Mouse (Mus musculus) intestine, postnatal 0 days (tissue): Measurements from ENCODE around the gene Glis3. TPM values are rescaled to one million over a fixed set of nuclear protein-coding genes. Genes with fewer than 3 reads are reported as not detected.
A peak's percentile ranks its signal among the peaks of the same experiment; 100 is the strongest.

ENCODE experiments used
- ATAC-seq: fragments of 200-750 bp; cut with Nextera tagmentation; 2 replicates; pipeline ENCODE4 v1.8.0; 2017; ENCODE audit warnings: mild to moderate bottlenecking, moderate TSS enrichment, moderate library complexity
- H3K27ac ChIP-seq: fragments of 300-500 bp; sonication (generic); 2 replicates; pipeline ENCODE4 v1.5.1; 2014; ENCODE audit warnings: mild to moderate bottlenecking, low read depth, low read length, moderate library complexity
- H3K27me3 ChIP-seq: fragments of 300-500 bp; sonication (generic); replicated peaks from 2 replicates; pipeline ENCODE4 v1.6.1; 2014; ENCODE audit warnings: low read length, mixed read lengths; ENCODE audit not compliant: control insufficient read depth, insufficient read depth
- H3K36me3 ChIP-seq: fragments of 300-500 bp; sonication (generic); 2 replicates; pipeline ENCODE4 v1.6.1; 2014; ENCODE audit warnings: mild to moderate bottlenecking, moderate library complexity; ENCODE audit not compliant: control insufficient read depth, insufficient read depth
- H3K4me1 ChIP-seq: fragments of 300-500 bp; sonication (generic); replicated peaks from 2 replicates; pipeline ENCODE4 v1.6.1; 2014; ENCODE audit warnings: antibody characterized with exemption, low read length, mixed read lengths; ENCODE audit not compliant: control insufficient read depth, insufficient read depth
- H3K4me2 ChIP-seq: fragments of 300-500 bp; sonication (generic); replicated peaks from 2 replicates; pipeline ENCODE4 v1.6.1; 2014; ENCODE audit warnings: low read depth, mild to moderate bottlenecking, moderate library complexity
- H3K4me3 ChIP-seq: fragments of 300-500 bp; sonication (generic); 2 replicates; pipeline ENCODE4 v1.5.1; 2014; ENCODE audit warnings: low read depth, low read length
- H3K9ac ChIP-seq: fragments of 300-500 bp; sonication (generic); 2 replicates; pipeline ENCODE4 v1.6.1; 2014; ENCODE audit warnings: mild to moderate bottlenecking, low read depth, low read length
- H3K9me3 ChIP-seq: fragments of 300-500 bp; sonication (generic); 2 replicates; pipeline ENCODE4 v1.6.1; 2016; ENCODE audit warnings: mixed run types; ENCODE audit not compliant: control insufficient read depth
- CTCF ChIP-seq: sonication (generic); IDR thresholded peaks from 2 replicates; pipeline ENCODE4 v1.5.1; 2016; ENCODE audit warnings: low read depth, mild to moderate bottlenecking, control low read depth, antibody characterized with exemption, moderate library complexity
- WGBS: fragments of 180-500 bp; shearing (Covaris S2); extraction: QIAGEN DNeasy Blood & Tissue Kit; methylation state at CpG from one replicate; pipeline ENCODE4 v1.1.7; 2014; 5-methylcytosine and 5-hydroxymethylcytosine counted together
- polyA plus RNA-seq: library from polyadenylated mRNA; unstranded; fragments of >200 nt; fragmentation: Nextera tagmentation; extraction: Ambion mirVana; gene quantifications from 2 replicates; pipeline ENCODE4 v1.2.1, GENCODE M21; 2015

Gene Glis3
- polyA plus RNA-seq, 1 experiment from 2014 or later: 0.86 TPM

DNA sequence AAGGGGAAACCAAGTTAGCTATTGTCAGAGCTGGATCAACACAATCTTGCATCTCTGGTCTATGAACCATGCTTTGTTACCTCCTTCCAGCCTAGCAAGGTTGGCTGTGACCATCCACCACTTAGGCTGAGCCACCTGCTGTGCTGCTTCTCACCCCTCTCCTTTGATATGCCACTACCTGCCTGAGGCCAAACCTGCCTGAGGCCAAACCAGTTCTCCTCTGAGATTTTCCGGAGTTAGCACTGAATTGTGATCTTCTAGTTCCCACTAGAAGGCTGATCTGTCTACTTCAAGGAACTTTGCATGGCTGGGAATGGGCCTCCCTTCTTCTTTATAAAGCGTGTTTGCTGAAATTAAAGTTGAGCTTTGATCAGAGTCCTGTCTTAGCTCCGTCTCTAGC is 448.4 kb downstream of the Glis3 start:
- no peak for ATAC-seq
- Histone ChIP-seq H3K9ac (no peak overlapping the region), H3K4me3 (no peak overlapping the region), H3K4me2 (no peak overlapping the region), H3K9me3 (no peaks in the 10 kb centered on the region), H3K36me3 (no peaks in the 10 kb centered on the region), H3K4me1 (no peaks in the 10 kb centered on the region; the same call in 1 of the 2 replicates), H3K27me3 (no peaks in the 10 kb centered on the region), H3K27ac (no peak overlapping the region)
- WGBS: 79% methylated on average over 3 of the region's 3 CpGs
- no peak for TF ChIP-seq CTCF

DNA sequence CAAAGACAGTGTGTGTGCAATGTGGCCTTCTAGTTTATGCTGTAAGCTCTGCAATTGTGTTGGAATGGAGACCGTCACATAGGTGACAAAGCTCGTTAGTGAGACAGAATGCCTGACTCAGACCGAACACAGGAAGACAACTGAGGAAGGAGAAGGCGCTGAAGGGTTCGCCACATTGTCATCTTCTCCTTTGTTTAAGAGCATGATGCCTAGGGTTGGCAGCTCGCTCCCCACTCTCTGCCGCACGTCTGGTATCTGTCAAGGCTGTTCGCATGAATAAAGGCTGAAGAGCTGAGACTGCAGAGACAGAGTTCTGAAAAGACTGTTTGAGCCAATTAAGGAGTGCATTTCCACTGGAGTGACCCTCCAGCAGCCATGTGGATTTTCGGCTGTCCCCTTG is 452.4 kb downstream of the Glis3 start:
- H3K27ac ChIP-seq: no peak overlapping the region
- H3K27me3 ChIP-seq: no peaks in the 10 kb centered on the region
- H3K4me3 ChIP-seq: no peak overlapping the region
- ATAC-seq: no peak
- H3K4me1 ChIP-seq: no peaks in the 10 kb centered on the region
- no peak overlapping the region for H3K4me2 ChIP-seq
- no peaks in the 10 kb centered on the region for H3K9me3 ChIP-seq
- H3K36me3 ChIP-seq: no peaks in the 10 kb centered on the region
- 81% methylated on average over 10 of the region's 10 CpGs for WGBS
- TF ChIP-seq CTCF: no peak
- H3K9ac ChIP-seq: no peak overlapping the region

DNA sequence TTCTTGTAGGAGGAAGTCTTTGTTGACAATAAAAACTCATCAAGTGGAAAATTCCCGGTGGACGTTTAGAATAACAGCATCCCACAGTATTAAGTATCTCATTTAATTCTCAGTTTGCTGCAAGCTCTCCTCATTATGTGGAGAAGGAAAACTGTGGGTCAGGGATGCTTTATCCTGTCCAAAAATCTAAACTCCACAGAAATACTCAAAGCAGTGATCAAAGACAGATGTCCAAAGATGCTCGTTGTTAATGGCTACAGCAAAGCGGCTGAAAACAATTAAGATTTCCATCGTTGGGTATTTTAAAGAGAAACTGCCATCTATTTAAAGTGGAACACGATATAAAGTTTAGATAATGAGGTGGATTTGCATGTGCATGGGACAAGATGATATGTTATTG is 454.2 kb downstream of the Glis3 start:
- Histone ChIP-seq H3K9ac (no peak overlapping the region), H3K9me3 (no peaks in the 10 kb centered on the region), H3K27ac (no peak overlapping the region), H3K4me3 (no peak overlapping the region), H3K36me3 (no peaks in the 10 kb centered on the region), H3K4me1 (no peaks in the 10 kb centered on the region), H3K4me2 (no peak overlapping the region), H3K27me3 (no peaks in the 10 kb centered on the region)
- WGBS: 67% methylated on average over 6 of the region's 6 CpGs
- ATAC-seq: no peak
- no peak for TF ChIP-seq CTCF

DNA sequence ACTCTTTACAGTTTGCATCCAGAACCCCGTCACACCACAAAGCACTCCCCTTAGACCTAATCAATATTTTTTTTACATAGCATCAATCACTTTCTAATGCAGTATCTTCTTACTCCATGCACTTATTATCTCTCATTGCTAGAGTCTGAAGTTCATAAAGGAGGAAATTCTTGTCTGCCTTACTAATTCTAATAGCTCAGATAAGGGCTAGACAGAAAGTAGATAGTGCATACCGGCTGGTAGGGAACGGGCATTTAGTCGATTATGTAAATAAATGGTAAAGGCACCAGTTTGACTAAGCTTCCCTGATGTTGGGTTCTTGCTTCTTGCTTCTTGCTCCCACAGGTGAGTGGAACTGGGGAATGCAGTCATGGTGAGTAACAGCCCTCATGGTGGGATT is 468.2 kb downstream of the Glis3 start:
- WGBS: 43% methylated on average over 4 of the region's 4 CpGs

More for the DNA sequence above, 468.2 kb downstream of the Glis3 start:
- Histone ChIP-seq H3K27me3 (no peaks in the 10 kb centered on the region), H3K9me3 (no peaks in the 10 kb centered on the region), H3K27ac (no peak overlapping the region), H3K9ac (no peak overlapping the region), H3K4me2 (peak overlapping the region; percentile 27; the same call in 1 of the 2 replicates), H3K36me3 (no peaks in the 10 kb centered on the region), H3K4me1 (no peaks in the 10 kb centered on the region), H3K4me3 (no peak overlapping the region)
- ATAC-seq: 0 out of 2 replicates have a peak, but pooled peaks have one; percentile 56
- TF ChIP-seq CTCF: no peak

Other genes with a start within 250 kb of the Glis3 start
- 2.2 and 3.8 TPM in 2 replicates for gene Slc1a1, start 155.0 kb upstream of the Glis3 start, polyA plus RNA-seq